10 mouse cellular contexts compared by ENCODE assay signal in the genomic region with DNA sequence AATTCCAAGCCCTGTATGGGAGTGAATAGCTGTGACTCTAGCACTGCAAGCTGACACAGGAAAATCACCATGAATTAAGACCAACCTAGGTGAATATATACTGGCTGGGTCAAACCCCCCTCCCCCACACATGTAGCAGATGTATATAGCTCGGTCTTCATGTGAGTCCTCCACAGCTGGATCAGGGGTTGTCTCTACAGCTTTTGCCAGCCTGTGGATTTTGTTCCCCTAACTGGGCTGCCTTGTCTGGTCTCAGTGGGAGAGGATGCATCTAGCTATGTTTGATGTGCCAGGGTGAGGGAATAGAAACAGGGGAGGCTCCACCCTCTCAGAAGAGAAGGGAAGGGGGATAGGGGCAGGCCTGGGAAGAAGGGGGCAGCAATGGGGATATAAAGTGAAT. TPM values are rescaled to one million over a fixed set of nuclear protein-coding genes. Genes with fewer than 3 reads are reported as not detected.
DNase-seq lines count a peak whose midpoint lies in the region; ATAC-seq and TF ChIP-seq lines count a peak whose summit lies in the region.
"Had no signal": no experiment of that assay in that cellular context is flagged by ENCODE, and none has a peak within 500 bp of the region (broad histone marks: within the 10 kb centered on the region; RNA-seq: fewer than 3 reads in every experiment).

No protein-coding gene starts in this region.

- peaks cover 24% of the 10 kb centered on the region for H3K36me3 ChIP-seq in heart, embryonic 12.5 days
- H3K36me3 ChIP-seq in hindbrain, embryonic 11.5 days (ENCODE audit: control insufficient read depth, insufficient read depth, low read length), result peaks cover 12% of the 10 kb centered on the region
- peaks cover 14% of the 10 kb centered on the region for H3K36me3 ChIP-seq in midbrain, embryonic 16.5 days (ENCODE audit: control insufficient read depth, insufficient read depth, low read length)
- peaks cover 16% of the 10 kb centered on the region for H3K36me3 ChIP-seq in liver, embryonic 11.5 days (ENCODE audit: control insufficient read depth, insufficient read depth, low read length)

- no peak overlapping the region for H3K4me2 ChIP-seq in heart, embryonic 12.5 days
- H3K4me2 ChIP-seq in hindbrain, embryonic 11.5 days (replicated peaks; ENCODE audit: low read depth, low read length), result peak overlapping the region; percentile 74
- H3K4me2 ChIP-seq in midbrain, embryonic 16.5 days (ENCODE audit: low read length), result peak overlapping the region; percentile 95
- H3K4me2 ChIP-seq in liver, embryonic 11.5 days, result no peak overlapping the region

- H3K27me3 ChIP-seq in heart, embryonic 12.5 days (replicated peaks), result no peaks in the 10 kb centered on the region
- H3K27me3 ChIP-seq in hindbrain, embryonic 11.5 days (ENCODE audit: control insufficient read depth, insufficient read depth, low read length), result no peaks in the 10 kb centered on the region
- H3K27me3 ChIP-seq in midbrain, embryonic 16.5 days (ENCODE audit: control insufficient read depth, insufficient read depth, low read depth, low read length), result no peaks in the 10 kb centered on the region
- no peaks in the 10 kb centered on the region for H3K27me3 ChIP-seq in liver, embryonic 11.5 days (replicated peaks; ENCODE audit: control insufficient read depth, insufficient read depth, low read length)

- no peak overlapping the region for H3K27ac ChIP-seq in heart, embryonic 12.5 days (ENCODE audit: poor library complexity, severe bottlenecking)
- H3K27ac ChIP-seq in cortical plate, adult 2 months (ENCODE audit: insufficient read depth, low read length), result no peak overlapping the region
- no peak overlapping the region for H3K27ac ChIP-seq in hindbrain, embryonic 11.5 days (ENCODE audit: low read depth, low read length)
- 0 out of 2 replicates have a peak overlapping the region, but pooled peaks have one; percentile 6 for H3K27ac ChIP-seq in midbrain, embryonic 16.5 days (ENCODE audit: low read length)
- H3K27ac ChIP-seq in liver, embryonic 11.5 days (ENCODE audit: low read depth, low read length), result no peak overlapping the region

- peaks cover 20% of the 10 kb centered on the region for H3K4me1 ChIP-seq in heart, embryonic 12.5 days (replicated peaks)
- H3K4me1 ChIP-seq in cortical plate, adult 2 months (ENCODE audit: control insufficient read depth, insufficient read depth, low read length), result peaks cover 1% of the 10 kb centered on the region; the same call in 1 of the 2 replicates
- peaks cover 6% of the 10 kb centered on the region; the same call in 1 of the 2 replicates for H3K4me1 ChIP-seq in hindbrain, embryonic 11.5 days (replicated peaks; ENCODE audit: control insufficient read depth, insufficient read depth, low read length)
- peaks cover 23% of the 10 kb centered on the region for H3K4me1 ChIP-seq in midbrain, embryonic 16.5 days (ENCODE audit: control insufficient read depth, insufficient read depth, low read length)
- H3K4me1 ChIP-seq in liver, embryonic 11.5 days (replicated peaks; ENCODE audit: control insufficient read depth, insufficient read depth, low read length), result peaks cover 9% of the 10 kb centered on the region; the same call in 1 of the 2 replicates

- TF ChIP-seq CTCF in cortical plate, adult 2 months (IDR thresholded peaks at IDR 0.05; ENCODE audit: extremely low read depth, insufficient read depth, low read length), result no peak

- ATAC-seq in heart, embryonic 12.5 days (ENCODE audit: insufficient number of reproducible peaks, low FRiP score), result no peak
- ATAC-seq in hindbrain, embryonic 11.5 days (ENCODE audit: low FRiP score), result no peak
- no peak for ATAC-seq in midbrain, embryonic 16.5 days
- no peak for ATAC-seq in liver, embryonic 11.5 days (replicated peaks; ENCODE audit: low FRiP score)

- peaks cover 13% of the 10 kb centered on the region for H3K9me3 ChIP-seq in heart, embryonic 12.5 days (replicated peaks)
- no peaks in the 10 kb centered on the region for H3K9me3 ChIP-seq in hindbrain, embryonic 11.5 days (ENCODE audit: control insufficient read depth, low read length)
- no peaks in the 10 kb centered on the region for H3K9me3 ChIP-seq in midbrain, embryonic 16.5 days (replicated peaks; ENCODE audit: control insufficient read depth, low read length, poor library complexity, severe bottlenecking)
- H3K9me3 ChIP-seq in liver, embryonic 11.5 days (ENCODE audit: control insufficient read depth, low read length), result no peaks in the 10 kb centered on the region; the same call in 1 of the 2 replicates

- H3K4me3 ChIP-seq in heart, embryonic 12.5 days, result no peak overlapping the region
- peak overlapping the region; percentile 64; the same call in 1 of the 2 replicates for H3K4me3 ChIP-seq in cortical plate, adult 2 months (ENCODE audit: insufficient read depth, low read length)
- no peak overlapping the region; the same call in 1 of the 2 replicates for H3K4me3 ChIP-seq in hindbrain, embryonic 11.5 days (ENCODE audit: low read depth, low read length)
- peak overlapping the region; percentile 100 for H3K4me3 ChIP-seq in midbrain, embryonic 16.5 days (ENCODE audit: low read depth, low read length)
- no peak overlapping the region for H3K4me3 ChIP-seq in liver, embryonic 11.5 days (ENCODE audit: low read depth, low read length)

- 71% methylated on average over 1 of the region's 1 CpGs for WGBS in heart, embryonic 12.5 days
- WGBS in hindbrain, embryonic 11.5 days, result 91% methylated on average over 1 of the region's 1 CpGs
- WGBS in midbrain, embryonic 16.5 days, result 57% methylated on average over 1 of the region's 1 CpGs
- 74% methylated on average over 1 of the region's 1 CpGs for WGBS in liver, embryonic 11.5 days

- no peak for DNase-seq in heart, adult 8-10 months (ENCODE audit: low spot score)
- no peak for DNase-seq in hindbrain, embryonic 11.5 days (ENCODE audit: low spot score)
- no peak for DNase-seq in T-cell, adult 2 months (ENCODE audit: low spot score)
- no peak for DNase-seq in liver, embryonic 11.5 days (ENCODE audit: low spot score)
- no peak for DNase-seq in right cerebral cortex, postnatal 14 days
- DNase-seq: cerebellum, postnatal 36 days; layer of hippocampus, postnatal 36 days had no signal

- peak overlapping the region; percentile 31; the same call in 1 of the 2 replicates for H3K9ac ChIP-seq in heart, embryonic 12.5 days
- H3K9ac ChIP-seq in hindbrain, embryonic 11.5 days (ENCODE audit: low read depth, low read length), result no peak overlapping the region
- 0 out of 2 replicates have a peak overlapping the region, but pooled peaks have one; percentile 17 for H3K9ac ChIP-seq in midbrain, embryonic 16.5 days (ENCODE audit: low read depth, low read length)
- H3K9ac ChIP-seq in liver, embryonic 11.5 days (ENCODE audit: low read depth, low read length), result no peak overlapping the region

- no peak for TF ChIP-seq POLR2A in cortical plate, adult 2 months (IDR thresholded peaks at IDR 0.05; ENCODE audit: extremely low read depth, insufficient read depth, low read length)

RNA-seq across cellular contexts. Expression of gene Zfp629, which starts 0.7 kb away (rescaled TPM):
- polyA plus RNA-seq in heart, embryonic 12.5 days (2016; fragmentation: Nextera tagmentation; extraction: Ambion mirVana), result 12.7 and 13.7 TPM in 2 replicates
- total RNA-seq in heart, adult 8-10 months (2022), result 10 to 100 TPM; 19.9 to 23.4 (median 20.0) TPM
- 16.9 and 19.5 TPM in 2 replicates for polyA plus RNA-seq in cortical plate, adult 2 months (2012; rRNA removed)
- 28.0 and 31.0 TPM in 2 replicates for polyA plus RNA-seq in hindbrain, embryonic 11.5 days (2014; fragmentation: Nextera tagmentation; extraction: Ambion mirVana)
- polyA plus RNA-seq in midbrain, embryonic 16.5 days (2015; fragmentation: Nextera tagmentation; extraction: Ambion mirVana), result 18.3 and 22.4 TPM in 2 replicates
- polyA plus RNA-seq in liver, embryonic 11.5 days (2014; fragmentation: Nextera tagmentation; extraction: Ambion mirVana), result 8.3 and 9.8 TPM in 2 replicates

RNA-seq across cellular contexts. Expression of gene Rnf40, which starts 27.8 kb away (rescaled TPM):
- 38.8 and 40.0 TPM in 2 replicates for polyA plus RNA-seq in heart, embryonic 12.5 days (2016; fragmentation: Nextera tagmentation; extraction: Ambion mirVana)
- total RNA-seq in heart, adult 8-10 months (2022), result 10 to 100 TPM; 38.1 to 42.6 (median 40.3) TPM
- 48.0 and 51.1 TPM in 2 replicates for polyA plus RNA-seq in cortical plate, adult 2 months (2012; rRNA removed)
- polyA plus RNA-seq in hindbrain, embryonic 11.5 days (2014; fragmentation: Nextera tagmentation; extraction: Ambion mirVana), result 31.4 and 33.6 TPM in 2 replicates
- 50.3 and 56.7 TPM in 2 replicates for polyA plus RNA-seq in midbrain, embryonic 16.5 days (2015; fragmentation: Nextera tagmentation; extraction: Ambion mirVana)
- polyA plus RNA-seq in liver, embryonic 11.5 days (2014; fragmentation: Nextera tagmentation; extraction: Ambion mirVana), result 44.1 and 49.0 TPM in 2 replicates

RNA-seq across cellular contexts. Expression of gene Ccdc189, which starts 27.9 kb away (rescaled TPM):
- 8.7 and 9.8 TPM in 2 replicates for polyA plus RNA-seq in heart, embryonic 12.5 days (2016; fragmentation: Nextera tagmentation; extraction: Ambion mirVana)
- total RNA-seq in heart, adult 8-10 months (2022), result 10 to 100 TPM; 10.1 to 15.2 (median 14.4) TPM
- polyA plus RNA-seq in cortical plate, adult 2 months (2012; rRNA removed), result 22.0 and 22.3 TPM in 2 replicates
- polyA plus RNA-seq in hindbrain, embryonic 11.5 days (2014; fragmentation: Nextera tagmentation; extraction: Ambion mirVana), result 11.9 and 16.4 TPM in 2 replicates
- polyA plus RNA-seq in midbrain, embryonic 16.5 days (2015; fragmentation: Nextera tagmentation; extraction: Ambion mirVana), result 10.2 and 11.9 TPM in 2 replicates
- polyA plus RNA-seq in liver, embryonic 11.5 days (2014; fragmentation: Nextera tagmentation; extraction: Ambion mirVana), result 5.4 and 6.2 TPM in 2 replicates

RNA-seq across cellular contexts. Expression of gene Phkg2, which starts 43.2 kb away (rescaled TPM):
- polyA plus RNA-seq in heart, embryonic 12.5 days (2016; fragmentation: Nextera tagmentation; extraction: Ambion mirVana), result 34.1 and 35.9 TPM in 2 replicates
- total RNA-seq in heart, adult 8-10 months (2022), result 10 to 100 TPM; 12.1 to 20.9 (median 17.3) TPM
- polyA plus RNA-seq in cortical plate, adult 2 months (2012; rRNA removed), result 143 and 150 TPM in 2 replicates
- polyA plus RNA-seq in hindbrain, embryonic 11.5 days (2014; fragmentation: Nextera tagmentation; extraction: Ambion mirVana), result 50.4 and 54.0 TPM in 2 replicates
- 59.4 and 62.5 TPM in 2 replicates for polyA plus RNA-seq in midbrain, embryonic 16.5 days (2015; fragmentation: Nextera tagmentation; extraction: Ambion mirVana)
- polyA plus RNA-seq in liver, embryonic 11.5 days (2014; fragmentation: Nextera tagmentation; extraction: Ambion mirVana), result 41.6 and 41.7 TPM in 2 replicates

RNA-seq across cellular contexts. Expression of gene Tmem265, which starts 55.1 kb away (rescaled TPM):
- polyA plus RNA-seq in heart, embryonic 12.5 days (2016; fragmentation: Nextera tagmentation; extraction: Ambion mirVana), result 1.4 and 3.1 TPM in 2 replicates
- total RNA-seq in heart, adult 8-10 months (2022), result not detected
- polyA plus RNA-seq in cortical plate, adult 2 months (2012; rRNA removed), result not detected in 2 replicates
- 7.7 and 8.6 TPM in 2 replicates for polyA plus RNA-seq in hindbrain, embryonic 11.5 days (2014; fragmentation: Nextera tagmentation; extraction: Ambion mirVana)
- 8.5 and 9.4 TPM in 2 replicates for polyA plus RNA-seq in midbrain, embryonic 16.5 days (2015; fragmentation: Nextera tagmentation; extraction: Ambion mirVana)
- polyA plus RNA-seq in liver, embryonic 11.5 days (2014; fragmentation: Nextera tagmentation; extraction: Ambion mirVana), result 6.9 and 11.1 TPM in 2 replicates

Comparison
In these comparisons a context has a peak if more than half of its experiments do, and no peak if none do; other contexts are left out.
1. H3K4me2 ChIP-seq: peak in hindbrain, embryonic 11.5 days (single experiment) and midbrain, embryonic 16.5 days (single experiment); none in heart, embryonic 12.5 days (single experiment) and liver, embryonic 11.5 days (single experiment).
2. H3K4me3 ChIP-seq: peak in cortical plate, adult 2 months (single experiment) and midbrain, embryonic 16.5 days (single experiment); none in heart, embryonic 12.5 days (single experiment), hindbrain, embryonic 11.5 days (single experiment) and liver, embryonic 11.5 days (single experiment).
3. H3K9ac ChIP-seq: peak in heart, embryonic 12.5 days (single experiment) and midbrain, embryonic 16.5 days (single experiment); none in hindbrain, embryonic 11.5 days (single experiment) and liver, embryonic 11.5 days (single experiment).